Mouse (Mus musculus): ENCODE data around the gene Mlf2. TPM values are rescaled to one million over a fixed set of nuclear protein-coding genes. Genes with fewer than 3 reads are reported as not detected.

Gene Mlf2
- polyA plus RNA-seq (2017; shearing (Covaris generic)): 189 TPM

GRCm38 (mm10) chr6:124930754-124931524, at the start of gene Mlf2:
Gene Mlf2, plus strand, starts transcription at chr6:124931386.

GRCm38 (mm10) chr6:124887986-124888385, 43.2 kb upstream of the Mlf2 start, which contains the start of gene Cd4:
Gene Cd4, minus strand, starts transcription at chr6:124888221.

GRCm38 (mm10) chr6:124911533-124912218, 19.5 kb upstream of the Mlf2 start, which contains the start of gene Lag3:
Gene Lag3, minus strand, starts transcription at chr6:124911705.

GRCm38 (mm10) chr6:124919695-124920317, 11.4 kb upstream of the Mlf2 start, which contains the start of gene Ptms:
Gene Ptms, minus strand, starts transcription at chr6:124920103.

GRCm38 (mm10) chr6:124965088-124965719, 34.0 kb downstream of the Mlf2 start, which contains the start of gene Cops7a:
Gene Cops7a, minus strand, starts transcription at chr6:124965538.

Other genes starting within 250 kb of the Mlf2 start
- 306 TPM for gene Emg1, start 219.2 kb upstream of the Mlf2 start, polyA plus RNA-seq (2017; shearing (Covaris generic))
- gene Phb2, start 219.1 kb upstream of the Mlf2 start, polyA plus RNA-seq (2017; shearing (Covaris generic)): 205 TPM
- gene Ptpn6, start 192.7 kb upstream of the Mlf2 start, polyA plus RNA-seq (2017; shearing (Covaris generic)): 376 TPM
- 525 TPM for gene Grcc10, start 190.0 kb upstream of the Mlf2 start, polyA plus RNA-seq (2017; shearing (Covaris generic))
- not detected for gene Gm45234, start 175.4 kb upstream of the Mlf2 start, polyA plus RNA-seq (2017; shearing (Covaris generic))
- gene Atn1, start 174.9 kb upstream of the Mlf2 start, polyA plus RNA-seq (2017; shearing (Covaris generic)): 2.9 TPM
- gene Eno2, start 161.7 kb upstream of the Mlf2 start, polyA plus RNA-seq (2017; shearing (Covaris generic)): 8.5 TPM
- 2.4 TPM for gene Lrrc23, start 151.7 kb upstream of the Mlf2 start, polyA plus RNA-seq (2017; shearing (Covaris generic))
- gene Spsb2, start 122.7 kb upstream of the Mlf2 start, polyA plus RNA-seq (2017; shearing (Covaris generic)): 8.8 TPM
- 134 TPM for gene Tpi1, start 117.1 kb upstream of the Mlf2 start, polyA plus RNA-seq (2017; shearing (Covaris generic))
- 143 TPM for gene Usp5, start 101.9 kb upstream of the Mlf2 start, polyA plus RNA-seq (2017; shearing (Covaris generic))
- 8.5 TPM for gene Cdca3, start 101.8 kb upstream of the Mlf2 start, polyA plus RNA-seq (2017; shearing (Covaris generic))
- not detected for gene Gnb3, start 91.1 kb upstream of the Mlf2 start, polyA plus RNA-seq (2017; shearing (Covaris generic))
- gene P3h3, start 73.6 kb upstream of the Mlf2 start, polyA plus RNA-seq (2017; shearing (Covaris generic)): not detected
- gene Gpr162, start 67.4 kb upstream of the Mlf2 start, polyA plus RNA-seq (2017; shearing (Covaris generic)): 0.39 TPM
- gene Cd4, start 43.2 kb upstream of the Mlf2 start, polyA plus RNA-seq (2017; shearing (Covaris generic)): 304 TPM
- 5.8 TPM for gene Lag3, start 19.7 kb upstream of the Mlf2 start, polyA plus RNA-seq (2017; shearing (Covaris generic))
- gene Ptms, start 11.3 kb upstream of the Mlf2 start, polyA plus RNA-seq (2017; shearing (Covaris generic)): 11.1 TPM
- 105 TPM for gene Cops7a, start 34.2 kb downstream of the Mlf2 start, polyA plus RNA-seq (2017; shearing (Covaris generic))
- not detected for gene Pianp, start 65.3 kb downstream of the Mlf2 start, polyA plus RNA-seq (2017; shearing (Covaris generic))
- 25.6 TPM for gene Zfp384, start 77.8 kb downstream of the Mlf2 start, polyA plus RNA-seq (2017; shearing (Covaris generic))
- gene Ing4, start 108.4 kb downstream of the Mlf2 start, polyA plus RNA-seq (2017; shearing (Covaris generic)): 85.5 TPM
- gene Acrbp, start 118.3 kb downstream of the Mlf2 start, polyA plus RNA-seq (2017; shearing (Covaris generic)): 26.6 TPM
- gene Lpar5, start 136.5 kb downstream of the Mlf2 start, polyA plus RNA-seq (2017; shearing (Covaris generic)): 22.2 TPM
- gene Chd4, start 164.6 kb downstream of the Mlf2 start, polyA plus RNA-seq (2017; shearing (Covaris generic)): 73.6 TPM
- gene Nop2, start 200.5 kb downstream of the Mlf2 start, polyA plus RNA-seq (2017; shearing (Covaris generic)): 72.9 TPM
- gene Iffo1, start 213.9 kb downstream of the Mlf2 start, polyA plus RNA-seq (2017; shearing (Covaris generic)): 16.7 TPM
- gene Gapdh, start 235.1 kb downstream of the Mlf2 start, polyA plus RNA-seq (2017; shearing (Covaris generic)): 293 TPM